Mouse (Mus musculus) cerebellum, adult 2 months (tissue): Measurements from ENCODE around the gene Pskh1. TPM values are rescaled to one million over a fixed set of nuclear protein-coding genes. Genes with fewer than 3 reads are reported as not detected.

Source experiments
- DNase-seq, 2 experiments: peaks; one replicate each; pipeline ENCODE4 v3.0.0; 2021
- H3K27ac ChIP-seq: fragments of 200-500 bp; 2 replicates; pipeline ENCODE4 v1.5.1; 2012; ENCODE audit warnings: low read length, control low read depth, inconsistent platforms; ENCODE audit not compliant: insufficient read depth
- H3K27me3 ChIP-seq: fragments of 200-500 bp; 2 replicates; pipeline ENCODE4 v1.6.1; 2012; ENCODE audit warnings: inconsistent platforms, mild to moderate bottlenecking, low read length, moderate library complexity; ENCODE audit not compliant: control insufficient read depth, insufficient read depth
- H3K4me1 ChIP-seq: fragments of 200-500 bp; 2 replicates; pipeline ENCODE4 v1.6.1; 2011; ENCODE audit warnings: low read length; ENCODE audit not compliant: control insufficient read depth, insufficient read depth
- H3K4me3 ChIP-seq: fragments of 200-500 bp; replicated peaks from 2 replicates; pipeline ENCODE3; 2011; ENCODE audit warnings: mild to moderate bottlenecking, low read depth, low read length, control low read depth; ENCODE audit not compliant: insufficient read depth
- CTCF ChIP-seq: fragments of 200-500 bp; IDR thresholded peaks from 2 replicates; pipeline ENCODE4 v1.5.1; 2011; ENCODE audit warnings: low read depth, mild to moderate bottlenecking, control low read depth, low read length, moderate library complexity, borderline replicate concordance; ENCODE audit not compliant: insufficient read depth
- POLR2A ChIP-seq: fragments of 200-500 bp; IDR thresholded peaks from 2 replicates; pipeline ENCODE4 v1.6.1; 2011; ENCODE audit warnings: low read length, control low read depth, borderline replicate concordance; ENCODE audit not compliant: insufficient read depth
- WGBS: fragments of 180-500 bp; shearing (Covaris S2); methylation state at CpG from one replicate; pipeline ENCODE4 v1.1.7; 2018; 5-methylcytosine and 5-hydroxymethylcytosine counted together
- polyA plus RNA-seq: library from polyadenylated mRNA; depleted of rRNA; stranded (reverse); fragments of >200 nt; gene quantifications from 2 replicates; pipeline ENCODE4 v1.2.3, GENCODE M21; 2012

The Pskh1 gene
- polyA plus RNA-seq, 1 experiment: 13.6 TPM

DNA sequence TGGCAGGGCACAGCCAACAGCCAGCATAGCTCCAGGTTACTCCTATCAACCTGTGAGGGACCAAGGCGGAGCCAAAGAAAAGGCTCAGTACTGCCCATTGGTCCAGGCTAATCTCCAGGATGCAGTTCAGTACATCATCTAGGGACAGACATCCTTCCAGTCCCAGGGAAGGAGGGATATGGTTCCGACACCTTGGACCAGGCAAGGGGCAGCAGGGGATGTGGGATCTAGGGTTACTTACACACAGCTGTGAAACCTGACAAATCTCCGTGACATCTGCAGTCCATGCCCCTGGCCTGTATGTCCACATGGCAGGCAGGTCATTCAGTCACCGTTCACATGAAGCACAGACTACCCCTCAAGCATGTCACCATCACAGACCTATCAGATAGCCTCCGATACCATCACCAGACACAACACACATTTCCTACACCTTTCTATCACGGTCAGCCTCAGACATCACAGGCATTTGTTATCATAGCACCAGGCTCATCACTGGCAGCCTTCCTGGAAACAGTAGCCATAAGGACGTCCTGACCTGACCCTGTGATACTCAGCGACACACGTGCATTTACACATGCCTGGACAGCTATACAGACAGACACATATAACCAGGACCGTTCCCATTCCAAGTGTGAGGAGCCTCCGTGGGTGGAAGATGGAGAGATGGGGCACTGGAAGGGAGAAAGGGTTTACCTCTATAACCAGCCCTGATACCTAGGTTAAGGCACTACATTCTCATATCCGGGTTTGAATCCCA, 64.4 kb downstream of the Pskh1 start:
- DNase-seq: no peak
- Histone ChIP-seq H3K27ac (no peak overlapping the region), H3K27me3 (peaks cover 4% of the 10 kb centered on the region; the same call in 1 of the 2 replicates), H3K4me3 (no peak overlapping the region), H3K4me1 (peaks cover 5% of the 10 kb centered on the region)
- 70% methylated on average over 12 of the region's 12 CpGs for WGBS
- TF ChIP-seq CTCF (no peak), POLR2A (no peak)

DNA sequence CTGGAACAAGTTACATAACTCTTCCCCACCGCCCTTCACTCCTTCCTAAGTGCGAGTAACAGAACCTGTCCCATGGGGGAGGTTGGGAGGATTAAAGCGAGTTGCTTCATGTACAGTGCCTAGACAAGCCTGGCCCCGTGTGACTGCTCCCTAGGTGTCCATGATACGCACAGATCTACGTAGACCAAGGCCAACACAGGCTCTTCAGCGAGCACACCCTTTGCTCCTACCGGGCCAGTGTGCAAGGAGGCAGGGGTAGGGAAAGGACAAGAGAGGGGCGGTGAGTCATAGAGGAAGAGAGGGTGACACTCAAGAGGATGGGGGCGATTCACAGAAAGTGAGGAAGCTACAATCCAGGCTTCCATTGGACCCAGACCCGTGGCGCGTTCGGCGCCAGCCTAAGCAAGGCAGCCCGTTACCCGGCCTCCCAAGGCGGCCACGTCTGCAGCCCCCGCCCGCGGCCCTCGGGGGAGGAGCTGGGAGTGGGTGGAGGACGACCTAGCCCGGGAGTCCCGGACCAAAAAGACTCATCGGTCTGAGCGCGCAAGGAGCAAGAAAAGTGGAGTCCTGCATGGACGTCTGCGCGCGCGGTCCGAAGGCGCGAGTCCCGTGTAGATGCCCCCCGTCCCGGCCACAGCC, 65.1 kb downstream of the Pskh1 start:
- 6% methylated on average over 40 of the region's 40 CpGs for WGBS
- no peak overlapping the region for H3K27ac ChIP-seq

DNA sequence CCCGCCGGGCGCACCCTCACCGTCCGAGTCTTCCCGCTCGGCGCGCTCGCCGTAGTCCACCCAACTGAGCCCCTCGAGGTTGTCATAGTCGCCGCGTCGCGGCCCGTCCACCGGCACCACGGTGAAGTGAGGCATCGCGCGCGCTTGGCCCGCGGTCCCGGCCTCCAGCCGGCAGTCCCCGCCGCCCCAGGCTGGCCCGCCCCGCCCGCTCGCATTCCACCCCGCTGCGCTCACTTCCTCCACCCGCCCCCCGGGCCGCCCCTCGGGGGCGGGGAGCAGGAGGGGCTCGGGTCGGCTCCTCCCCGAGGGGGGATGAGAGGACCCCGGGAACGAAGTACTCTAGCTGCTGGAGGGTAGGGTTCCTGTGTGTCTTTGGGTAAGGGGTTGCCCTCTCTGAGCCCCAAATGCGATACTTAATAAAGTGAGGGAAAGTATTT, 65.7 kb downstream of the Pskh1 start, which contains the start of gene Slc12a4:
Gene Slc12a4, minus strand, starts transcription at position 193 of the 437 bp plus-strand sequence.
- no peak for DNase-seq
- 1% methylated on average over 45 of the region's 47 CpGs for WGBS
- TF ChIP-seq POLR2A (no peak), CTCF (no peak)
- Histone ChIP-seq H3K4me3 (peak within 1 kb of the TSS; percentile 40), H3K27ac (no peak within 1 kb of the TSS), H3K4me1 (peaks cover 3% of the 10 kb centered on the region; the same call in 1 of the 2 replicates), H3K27me3 (peaks cover 4% of the 10 kb centered on the region; the same call in 1 of the 2 replicates)

More for the DNA sequence above, 65.1 kb downstream of the Pskh1 start:
- Histone ChIP-seq H3K4me1 (peaks cover 3% of the 10 kb centered on the region), H3K4me3 (peak overlapping the region; percentile 33), H3K27me3 (peaks cover 4% of the 10 kb centered on the region; the same call in 1 of the 2 replicates)
- DNase-seq: no peak
- TF ChIP-seq POLR2A: no peak
- no peak for TF ChIP-seq CTCF

DNA sequence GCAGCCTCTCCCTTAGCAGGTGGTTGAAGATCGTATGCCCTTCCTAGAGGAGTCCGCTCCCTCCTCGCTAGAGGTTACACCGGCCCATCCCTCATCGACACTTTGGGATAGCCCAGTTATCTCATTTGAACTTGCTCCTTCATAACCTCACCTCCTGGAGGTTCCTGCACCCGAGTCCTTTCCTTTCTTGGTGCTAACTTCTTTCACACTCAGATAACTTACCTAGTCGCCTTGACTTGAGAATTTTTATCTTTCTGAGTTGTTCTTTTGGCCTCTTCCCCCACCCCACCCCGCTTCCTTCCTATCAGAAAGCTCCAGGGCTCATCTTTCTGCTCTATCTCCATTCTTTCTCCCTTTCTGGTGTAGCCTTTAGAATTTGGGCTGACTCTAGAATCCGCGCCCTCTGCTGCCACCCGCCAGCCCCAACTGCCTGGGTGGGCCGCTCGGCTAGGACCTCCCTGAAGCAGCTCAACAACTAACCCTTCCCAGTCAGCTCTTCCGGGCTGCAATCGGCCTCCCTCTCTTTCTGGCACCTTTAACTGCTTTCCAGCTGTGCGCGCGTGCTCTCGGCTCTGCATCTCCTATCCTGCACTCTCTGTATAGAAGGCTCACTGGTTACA, 66.6 kb downstream of the Pskh1 start:
- Histone ChIP-seq H3K27me3 (peaks cover 4% of the 10 kb centered on the region; the same call in 1 of the 2 replicates), H3K4me1 (peaks cover 3% of the 10 kb centered on the region; the same call in 1 of the 2 replicates), H3K27ac (no peak overlapping the region), H3K4me3 (no peak overlapping the region)
- 17% methylated on average over 19 of the region's 19 CpGs for WGBS
- TF ChIP-seq CTCF: no peak
- no peak for TF ChIP-seq POLR2A
- DNase-seq: no peak

DNA sequence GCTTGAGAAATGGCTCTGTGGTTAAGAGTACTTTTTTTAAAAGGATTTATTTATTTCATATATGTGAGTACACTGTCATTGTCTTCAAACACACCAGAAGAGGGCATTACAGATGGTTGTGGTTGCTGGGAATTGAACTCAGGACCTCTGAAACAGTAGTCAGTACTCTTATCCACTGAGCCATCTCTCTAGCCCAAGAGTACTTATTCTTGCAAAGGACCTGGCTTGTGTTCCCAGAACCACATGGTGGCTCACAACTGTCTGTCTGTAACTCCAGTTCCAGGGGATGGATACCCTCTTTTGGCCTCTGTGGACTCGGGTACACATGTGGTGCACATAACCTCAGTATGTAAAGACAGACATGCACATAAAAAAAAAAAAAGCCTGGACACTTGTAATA, 69.1 kb downstream of the Pskh1 start:
- peaks cover 3% of the 10 kb centered on the region; the same call in 1 of the 2 replicates for H3K4me1 ChIP-seq
- DNase-seq: no peak
- no peak overlapping the region for H3K27ac ChIP-seq
- TF ChIP-seq POLR2A: no peak
- TF ChIP-seq CTCF: no peak
- H3K27me3 ChIP-seq: peaks cover 4% of the 10 kb centered on the region; the same call in 1 of the 2 replicates
- WGBS: 69% methylated on average over 1 of the region's 1 CpGs
- no peak overlapping the region for H3K4me3 ChIP-seq

DNA sequence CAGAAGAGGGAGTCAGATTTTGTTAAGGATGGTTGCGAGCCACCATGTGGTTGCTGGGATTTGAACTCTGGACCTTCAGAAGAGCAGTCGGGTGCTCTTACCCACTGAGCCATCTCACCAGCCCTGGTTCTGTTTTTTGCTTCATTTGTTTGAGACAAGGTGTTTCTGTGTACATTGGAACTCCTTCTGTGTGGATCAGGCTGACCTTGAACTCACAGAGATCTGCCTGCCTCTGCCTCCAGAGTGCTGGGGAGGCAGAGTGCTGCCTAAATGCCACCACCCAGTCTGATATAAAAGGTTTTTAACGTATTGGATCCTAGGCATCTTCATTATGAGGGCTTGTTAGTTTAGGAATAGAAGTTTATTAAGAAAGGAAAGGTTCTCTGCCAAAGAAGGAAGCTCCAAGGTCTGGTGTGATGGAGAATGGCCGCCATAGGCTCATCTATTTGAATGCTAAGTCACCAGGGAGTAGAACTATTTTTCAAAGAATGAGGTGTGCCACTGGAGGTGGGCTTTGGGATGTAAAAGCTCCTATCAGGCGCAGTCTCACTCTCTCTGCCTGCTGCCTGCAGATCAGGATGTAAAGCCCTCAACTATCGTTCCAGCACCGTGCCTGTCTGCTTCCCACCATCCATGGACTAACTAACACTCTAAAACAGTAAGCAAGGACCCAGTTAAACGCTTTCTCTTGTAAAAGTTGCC, 70.9 kb downstream of the Pskh1 start:
- Histone ChIP-seq H3K27ac (no peak overlapping the region), H3K4me1 (peaks cover 3% of the 10 kb centered on the region; the same call in 1 of the 2 replicates), H3K27me3 (no peaks in the 10 kb centered on the region; the same call in 1 of the 2 replicates), H3K4me3 (no peak overlapping the region)
- no peak for TF ChIP-seq POLR2A
- TF ChIP-seq CTCF: no peak
- 74% methylated on average over 8 of the region's 8 CpGs for whole genome bisulfite sequencing
- no peak for DNase-seq

DNA sequence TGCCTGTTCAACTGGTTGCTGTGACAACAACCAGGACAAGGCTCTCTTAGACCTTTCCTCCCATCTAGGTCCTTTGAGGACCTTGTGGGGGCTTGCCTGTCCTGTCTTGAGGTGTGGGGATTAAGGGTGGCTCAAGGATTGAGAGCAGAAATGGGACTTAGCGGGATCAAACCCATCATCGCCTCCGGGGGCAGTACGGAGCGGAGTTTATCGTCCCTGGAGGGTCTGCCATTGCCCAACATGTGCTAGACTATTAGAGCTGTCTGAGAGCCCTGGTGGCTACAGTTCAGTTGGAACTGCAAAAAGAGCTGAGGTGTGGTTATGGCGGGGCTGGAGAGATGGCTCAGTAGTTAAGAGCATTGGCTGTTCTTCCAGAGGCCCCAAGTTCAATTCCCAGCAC, 75.1 kb downstream of the Pskh1 start:
- Histone ChIP-seq H3K27me3 (no peaks in the 10 kb centered on the region), H3K4me3 (no peak overlapping the region), H3K27ac (no peak overlapping the region), H3K4me1 (no peaks in the 10 kb centered on the region)
- no peak for DNase-seq
- TF ChIP-seq CTCF (no peak), POLR2A (no peak)
- 62% methylated on average over 7 of the region's 7 CpGs for WGBS
